Comparison of ENCODE assay signal across 8 mouse cellular contexts in the genomic region with DNA sequence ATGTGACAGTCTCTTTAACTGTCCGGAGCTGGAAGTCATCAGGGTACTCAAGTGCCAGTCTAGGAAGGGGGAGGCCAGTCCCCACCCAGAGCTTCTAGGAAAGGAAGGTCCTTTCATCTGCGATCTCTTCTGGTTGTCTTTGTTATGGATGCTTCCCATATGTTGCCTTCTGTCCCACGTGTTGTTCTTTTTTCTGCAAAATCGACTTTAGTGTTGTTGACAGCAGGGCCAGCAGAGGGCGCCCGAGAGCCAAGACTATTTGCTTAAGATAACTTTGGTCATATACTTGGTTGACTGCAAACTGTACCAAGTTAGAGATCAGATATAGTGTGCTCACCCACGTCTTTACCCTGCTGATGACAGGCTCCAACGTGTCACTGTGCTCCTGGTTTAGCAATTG. TPM values are rescaled to one million over a fixed set of nuclear protein-coding genes. Genes with fewer than 3 reads are reported as not detected.
DNase-seq lines count a peak whose midpoint lies in the region; ATAC-seq lines count a peak whose summit lies in the region.

No protein-coding gene starts in this region.

- no peaks in the 10 kb centered on the region for H3K9me3 ChIP-seq in liver, embryonic 13.5 days (replicated peaks)
- no peaks in the 10 kb centered on the region for H3K9me3 ChIP-seq in neural tube, embryonic 13.5 days

- H3K27me3 ChIP-seq in liver, embryonic 13.5 days: no peaks in the 10 kb centered on the region
- no peaks in the 10 kb centered on the region for H3K27me3 ChIP-seq in neural tube, embryonic 13.5 days

- H3K9ac ChIP-seq in liver, embryonic 13.5 days: no peak overlapping the region
- H3K9ac ChIP-seq in neural tube, embryonic 13.5 days: 0 out of 2 replicates have a peak overlapping the region, but pooled peaks have one; percentile 38

- H3K27ac ChIP-seq in liver, embryonic 13.5 days: no peak overlapping the region
- H3K27ac ChIP-seq in neural tube, embryonic 13.5 days (replicated peaks): no peak overlapping the region

- no peak overlapping the region for H3K4me2 ChIP-seq in liver, embryonic 13.5 days
- no peak overlapping the region for H3K4me2 ChIP-seq in neural tube, embryonic 13.5 days

- ATAC-seq in granulocyte monocyte progenitor cell, adult 5-6 weeks (replicated peaks; ENCODE audit: poor library complexity, severe bottlenecking): peak; percentile 82
- ATAC-seq in liver, embryonic 13.5 days (ENCODE audit: low read depth): no peak
- peak; percentile 79; the same call in 1 of the 2 replicates for ATAC-seq in neural tube, embryonic 13.5 days (ENCODE audit: low read depth)

- DNase-seq in B cell, adult 2 months: peak; percentile 67 to 68
- peak; percentile 62 to 73 for DNase-seq in adrenal gland, adult 18-20 months (ENCODE audit: low spot score in 2 of 2)
- DNase-seq in embryo, embryonic 10.5 days (ENCODE audit: low spot score): peak; percentile 89
- peak; percentile 60 to 81 for DNase-seq in kidney, postnatal 25 days
- peak; percentile 6 for DNase-seq in liver, embryonic 13.5 days
- DNase-seq in thymus, postnatal 0 days (ENCODE audit: low spot score): peak; percentile 43

- no peaks in the 10 kb centered on the region for H3K4me1 ChIP-seq in liver, embryonic 13.5 days (replicated peaks)
- no peaks in the 10 kb centered on the region for H3K4me1 ChIP-seq in neural tube, embryonic 13.5 days (replicated peaks)

- no peak overlapping the region for H3K4me3 ChIP-seq in liver, embryonic 13.5 days (replicated peaks)
- no peak overlapping the region for H3K4me3 ChIP-seq in neural tube, embryonic 13.5 days

- WGBS in liver, embryonic 13.5 days (ENCODE audit: insufficient replicate concordance): 13% methylated on average over 8 of the region's 8 CpGs
- WGBS in neural tube, embryonic 13.5 days: 9% methylated on average over 8 of the region's 8 CpGs

- H3K36me3 ChIP-seq in liver, embryonic 13.5 days: no peaks in the 10 kb centered on the region
- H3K36me3 ChIP-seq in neural tube, embryonic 13.5 days: no peaks in the 10 kb centered on the region

RNA-seq across cellular contexts. Expression of a gene that starts 19.5 kb away (rescaled TPM):
- total RNA-seq in adrenal gland, adult 18-20 months (2021): not detected
- total RNA-seq in granulocyte monocyte progenitor cell, adult 5-6 weeks (2014; fragmentation: Nextera tagmentation): not detected in 2 replicates
- not detected in 2 replicates for total RNA-seq in granulocyte monocyte progenitor cell, adult 5-6 weeks (2017)
- polyA plus RNA-seq in liver, embryonic 13.5 days (2015; fragmentation: Nextera tagmentation; extraction: Ambion mirVana): 0.20 TPM in 1 of 2 replicates, not detected in the other
- polyA plus RNA-seq in neural tube, embryonic 13.5 days (2015; fragmentation: Nextera tagmentation; extraction: Ambion mirVana): 0.61 TPM in 2 replicates
- 0.40 and 0.55 TPM in 2 replicates for polyA plus RNA-seq in thymus, postnatal 0 days (2015; fragmentation: Nextera tagmentation; extraction: Ambion mirVana)

Comparison
In these comparisons a context has a peak if more than half of its experiments do, and no peak if none do; other contexts are left out.
1. DNase-seq: peak in every context shown above with its lines; median percentile 89 in embryo, embryonic 10.5 days; 70 in kidney, postnatal 25 days; 68 in B cell, adult 2 months; 68 in adrenal gland, adult 18-20 months; 43 in thymus, postnatal 0 days; 6 in liver, embryonic 13.5 days.